Mouse (Mus musculus) embryo, embryonic 9.5 days (tissue): ENCODE measurements around the gene Ldlrad1.

Source experiments
- DNase-seq: peaks from one replicate; pipeline ENCODE4 v3.0.0-alpha.2; 2017; ENCODE audit errors: extremely low spot score

The Ldlrad1 gene

GRCm38 (mm10) chr4:107208880-107209279 lies at the start of gene Ldlrad1:
Gene Ldlrad1, plus strand, starts transcription at chr4:107209180.
- no peak for DNase-seq

- DNase-seq = no peak
Observed at GRCm38 (mm10) chr4:107160181-107160580, 48.8 kb upstream of the Ldlrad1 start.

- no peak for DNase-seq
Observed at GRCm38 (mm10) chr4:107163341-107163740, 45.6 kb upstream of the Ldlrad1 start.

- DNase-seq = peak; percentile 68
Observed at GRCm38 (mm10) chr4:107163756-107164587, 45.0 kb upstream of the Ldlrad1 start.

GRCm38 (mm10) chr4:107166700-107167099 lies 42.3 kb upstream of the Ldlrad1 start:
- DNase-seq = no peak

- no peak for DNase-seq
Observed at GRCm38 (mm10) chr4:107167798-107168197, 41.2 kb upstream of the Ldlrad1 start.

- no peak for DNase-seq
Observed at GRCm38 (mm10) chr4:107177506-107177905, 31.5 kb upstream of the Ldlrad1 start.

GRCm38 (mm10) chr4:107178182-107178829 lies 30.7 kb upstream of the Ldlrad1 start, which contains the start of gene Tmem59:
Gene Tmem59, plus strand, starts transcription at chr4:107178399.
- DNase-seq = peak; percentile 98

GRCm38 (mm10) chr4:107178830-107179490 lies 30.0 kb upstream of the Ldlrad1 start, which contains the start of gene Tceanc2:
Gene Tceanc2, minus strand, starts transcription at chr4:107179116.
- DNase-seq = peak; percentile 68

GRCm38 (mm10) chr4:107179561-107179960 lies 29.4 kb upstream of the Ldlrad1 start:
- DNase-seq = no peak

- DNase-seq = no peak
Observed at GRCm38 (mm10) chr4:107180746-107181145, 28.2 kb upstream of the Ldlrad1 start.

- no peak for DNase-seq
Observed at GRCm38 (mm10) chr4:107181866-107182265, 27.1 kb upstream of the Ldlrad1 start.

- DNase-seq = no peak
Observed at GRCm38 (mm10) chr4:107182796-107183195, 26.2 kb upstream of the Ldlrad1 start.

GRCm38 (mm10) chr4:107183203-107183602 lies 25.8 kb upstream of the Ldlrad1 start:
- DNase-seq = no peak

- DNase-seq = no peak
Observed at GRCm38 (mm10) chr4:107185703-107186102, 23.3 kb upstream of the Ldlrad1 start.

GRCm38 (mm10) chr4:107193841-107194240 lies 15.1 kb upstream of the Ldlrad1 start:
- no peak for DNase-seq

- no peak for DNase-seq
Observed at GRCm38 (mm10) chr4:107196454-107196853, 12.5 kb upstream of the Ldlrad1 start.

- DNase-seq = no peak
Observed at GRCm38 (mm10) chr4:107198072-107198471, 10.9 kb upstream of the Ldlrad1 start.

- DNase-seq = no peak
Observed at GRCm38 (mm10) chr4:107201779-107202178, 7.2 kb upstream of the Ldlrad1 start.

- DNase-seq = no peak
Observed at GRCm38 (mm10) chr4:107203001-107203400, 6.0 kb upstream of the Ldlrad1 start.

- no peak for DNase-seq
Observed at GRCm38 (mm10) chr4:107207016-107207415, 2.0 kb upstream of the Ldlrad1 start.

GRCm38 (mm10) chr4:107210483-107211097 lies 1.6 kb downstream of the Ldlrad1 start:
- no peak for DNase-seq
